Mouse (Mus musculus) adrenal gland (tissue): Measurements from ENCODE around the gene Elmo1.

Source experiments
- intact Hi-C: fragments of 180-260 bp; cut with DNase I; formaldehyde crosslinking; loops from one replicate; pipeline ENCODE4 v1.15.1; 2025

Elmo1 gene

DNA sequence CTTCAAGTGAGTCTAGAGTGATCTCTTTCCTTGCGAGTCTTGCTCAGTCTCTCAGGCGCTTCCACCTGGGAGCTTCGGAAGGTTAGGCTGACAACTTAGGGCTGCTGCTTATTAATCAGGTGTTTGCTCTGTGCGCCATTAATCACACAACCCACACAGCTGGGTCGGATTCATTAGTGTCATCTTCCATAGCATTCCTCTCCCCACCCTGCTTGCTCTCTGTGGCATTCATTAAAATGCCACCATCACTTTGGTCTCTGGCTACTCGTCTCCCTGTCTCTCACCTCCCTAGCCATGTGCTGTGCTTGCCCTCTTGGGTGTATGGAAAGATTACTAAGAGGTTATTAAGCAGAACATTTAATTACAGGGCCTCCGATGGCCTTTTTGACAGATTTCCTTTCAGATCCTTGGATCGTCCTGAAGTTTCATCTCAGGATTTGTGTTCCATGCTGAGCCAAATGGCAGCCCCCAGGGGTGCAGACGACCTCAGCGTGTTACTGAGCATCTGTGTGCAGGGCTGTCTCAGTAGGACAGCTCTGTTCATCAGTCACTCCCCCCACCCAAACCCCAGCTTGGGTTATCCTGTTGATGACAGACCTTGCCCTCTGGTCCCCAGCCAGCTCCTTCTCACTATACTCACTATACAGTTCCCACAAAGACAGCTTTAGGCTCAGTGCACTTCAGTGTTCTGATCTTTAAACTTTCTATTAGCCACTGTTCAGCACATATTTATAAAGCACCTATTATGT lies 417.2 kb downstream of the Elmo1 start:
- intact Hi-C loops, result no loop called here

- intact Hi-C loops, result no loop called here
Observed at GRCm38 (mm10) chr13:20511026-20511425, 420.6 kb downstream of the Elmo1 start.

- intact Hi-C loops, result no loop called here
Observed at GRCm38 (mm10) chr13:20512317-20513240, 422.2 kb downstream of the Elmo1 start.

- intact Hi-C loops, result no loop called here
Observed at GRCm38 (mm10) chr13:20514721-20515120, 424.3 kb downstream of the Elmo1 start.

- intact Hi-C loops, result no loop called here
Observed at GRCm38 (mm10) chr13:20516096-20516495, 425.7 kb downstream of the Elmo1 start.

- intact Hi-C loops, result no loop called here
Observed at GRCm38 (mm10) chr13:20517702-20518101, 427.3 kb downstream of the Elmo1 start.

DNA sequence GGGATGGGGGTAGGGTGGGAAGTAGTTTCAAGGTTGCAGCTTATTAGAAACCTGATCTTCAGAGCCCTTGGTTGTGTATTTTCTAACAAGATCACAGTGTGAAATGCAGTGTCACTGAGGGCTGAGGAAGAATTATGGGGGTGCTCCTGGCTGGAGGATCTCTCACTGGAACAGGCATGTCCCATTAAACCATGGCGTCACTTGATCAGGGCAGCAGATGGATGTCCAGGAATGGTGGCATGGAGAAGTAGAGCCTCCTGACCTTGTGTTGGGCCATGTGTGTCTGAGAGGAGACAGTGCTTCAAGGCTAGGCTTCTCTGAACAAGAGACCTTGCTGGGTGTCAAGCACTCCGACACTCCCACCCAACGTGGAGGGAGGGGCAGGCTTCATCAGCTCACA lies 431.1 kb downstream of the Elmo1 start:
- intact Hi-C loops, result no loop called here

DNA sequence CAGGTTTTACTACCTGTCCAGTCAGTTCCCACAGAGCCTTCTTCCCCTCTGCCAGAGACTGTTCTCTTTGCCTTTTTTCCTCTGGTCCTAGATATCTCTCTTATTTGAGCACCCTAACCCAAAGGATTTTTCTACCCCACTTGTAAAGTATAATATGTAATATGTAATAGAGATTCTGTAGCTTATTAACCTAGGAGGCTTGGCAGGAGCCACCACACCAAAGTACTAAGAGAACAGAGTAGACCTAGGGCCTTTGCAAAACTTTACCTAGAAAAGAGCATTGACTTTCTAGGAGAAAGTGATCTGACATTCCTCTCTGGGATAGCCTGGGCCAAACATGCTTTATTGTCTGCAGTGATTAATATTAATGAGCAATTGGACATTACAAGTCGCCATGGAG lies 433.3 kb downstream of the Elmo1 start:
- intact Hi-C loops, result no loop called here

GRCm38 (mm10) chr13:20525844-20526243 lies 435.4 kb downstream of the Elmo1 start:
- intact Hi-C loops, result no loop called here

DNA sequence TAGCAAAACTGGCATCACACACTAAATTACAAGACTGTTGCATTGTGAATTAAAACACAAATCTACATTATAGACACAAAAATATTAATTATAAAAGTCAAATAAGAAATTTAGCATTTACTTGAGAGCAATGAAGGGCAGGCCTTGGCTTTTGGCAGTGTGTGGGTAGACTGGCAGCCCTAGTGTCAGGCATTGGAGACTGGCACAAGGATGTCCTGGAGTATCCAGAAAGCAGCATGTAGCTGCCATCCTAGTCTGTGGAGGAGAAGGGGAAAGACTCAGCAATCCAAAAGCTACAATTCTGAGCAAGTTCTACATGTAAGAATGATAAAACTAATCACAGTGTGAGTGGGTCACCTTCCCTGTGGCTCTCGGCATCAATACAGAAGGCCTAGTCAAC lies 446.7 kb downstream of the Elmo1 start:
- intact Hi-C loops, result no loop called here

DNA sequence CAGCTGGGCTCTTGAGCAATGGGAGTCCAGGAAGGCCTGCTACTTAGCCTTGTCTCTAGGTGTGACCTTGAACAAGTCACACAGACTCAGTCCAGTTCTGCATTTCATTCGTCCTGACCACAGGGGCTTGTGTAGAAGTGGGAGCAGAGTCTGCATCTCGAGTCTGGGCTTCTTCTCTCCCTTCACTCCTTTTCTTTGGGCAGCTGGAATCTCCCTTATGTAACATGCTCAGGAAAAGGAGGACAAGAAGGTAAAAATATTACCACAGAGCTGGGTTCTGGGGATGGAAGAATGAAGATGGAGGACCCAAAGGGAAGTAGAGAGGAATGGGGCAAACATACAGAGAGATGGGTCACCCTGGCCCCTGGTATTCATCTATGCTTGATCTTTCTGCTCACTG lies 447.1 kb downstream of the Elmo1 start:
- intact Hi-C loops, result no loop called here

- intact Hi-C loops, result no loop called here
Observed at GRCm38 (mm10) chr13:20538216-20539070, 448.0 kb downstream of the Elmo1 start.

DNA sequence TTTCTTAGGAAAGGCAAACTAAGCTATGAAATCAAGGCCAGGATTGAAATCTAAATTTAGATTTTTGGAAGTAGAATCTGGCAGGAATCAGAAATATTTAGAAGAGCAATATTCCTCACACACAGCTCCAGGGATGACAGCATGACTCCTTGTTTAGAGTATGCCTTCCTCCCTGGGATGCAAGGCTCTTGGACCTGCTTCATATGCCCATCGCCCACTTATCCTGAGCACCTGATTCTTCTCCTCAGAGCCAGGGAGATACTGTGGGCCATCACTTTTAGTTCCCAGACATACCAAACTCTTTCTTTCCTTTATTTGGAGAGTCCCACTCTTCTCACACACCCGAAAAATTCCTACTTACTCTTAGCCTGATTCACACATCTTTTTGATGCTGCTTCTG lies 449.2 kb downstream of the Elmo1 start:
- intact Hi-C loops, result no loop called here

DNA sequence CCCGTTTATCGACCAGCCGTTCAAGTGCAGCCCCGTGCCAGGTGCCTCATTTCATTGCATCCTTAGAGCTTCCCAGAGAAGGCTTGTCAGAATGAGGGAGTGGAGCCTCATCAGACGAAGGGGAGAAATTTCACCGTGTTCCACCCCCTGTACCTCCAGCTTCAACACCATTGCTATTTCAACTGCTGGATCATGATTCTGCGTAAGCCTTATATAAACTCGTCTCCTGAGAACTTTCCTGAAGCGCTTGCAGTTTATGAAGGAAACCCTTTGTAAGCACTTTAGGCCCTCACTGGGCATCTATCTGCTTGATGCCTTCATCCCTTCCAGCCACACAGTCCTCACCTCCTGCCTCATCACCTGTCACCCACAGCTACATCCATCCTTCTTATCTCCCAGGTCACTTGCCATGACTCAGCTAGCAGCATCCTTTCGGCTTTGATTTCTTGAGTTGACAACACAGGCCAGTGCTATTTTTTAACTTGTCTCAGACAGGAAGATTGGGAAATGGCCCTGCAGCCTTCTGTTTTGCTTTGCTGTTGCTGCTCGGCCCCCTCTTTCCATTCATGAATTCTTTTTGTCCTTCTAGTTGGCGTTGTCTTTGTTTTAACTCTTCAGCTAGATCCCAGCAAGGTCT lies 456.3 kb downstream of the Elmo1 start:
- intact Hi-C loops, result no loop called here

DNA sequence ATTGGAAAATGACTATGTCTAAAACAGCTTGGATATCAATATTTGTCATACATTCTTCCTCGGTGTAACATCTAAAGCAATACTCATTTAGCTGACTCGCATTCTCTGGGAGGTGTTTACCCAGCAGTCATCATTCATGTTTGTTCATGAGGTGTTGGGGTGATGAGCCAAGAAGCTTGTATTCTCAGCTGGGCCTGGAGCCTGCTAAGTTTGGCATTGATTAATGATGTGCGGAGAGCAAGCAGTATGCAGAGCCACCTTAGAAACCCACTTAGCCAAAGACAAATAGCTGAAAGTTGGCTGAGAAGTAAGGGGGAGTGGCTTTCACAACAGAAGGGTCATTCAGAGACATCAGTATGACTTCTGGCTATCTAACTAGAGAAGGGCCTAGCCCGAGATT lies 459.6 kb downstream of the Elmo1 start:
- intact Hi-C loops, result no loop called here

GRCm38 (mm10) chr13:20551559-20551958 lies 461.2 kb downstream of the Elmo1 start:
- intact Hi-C loops, result no loop called here

DNA sequence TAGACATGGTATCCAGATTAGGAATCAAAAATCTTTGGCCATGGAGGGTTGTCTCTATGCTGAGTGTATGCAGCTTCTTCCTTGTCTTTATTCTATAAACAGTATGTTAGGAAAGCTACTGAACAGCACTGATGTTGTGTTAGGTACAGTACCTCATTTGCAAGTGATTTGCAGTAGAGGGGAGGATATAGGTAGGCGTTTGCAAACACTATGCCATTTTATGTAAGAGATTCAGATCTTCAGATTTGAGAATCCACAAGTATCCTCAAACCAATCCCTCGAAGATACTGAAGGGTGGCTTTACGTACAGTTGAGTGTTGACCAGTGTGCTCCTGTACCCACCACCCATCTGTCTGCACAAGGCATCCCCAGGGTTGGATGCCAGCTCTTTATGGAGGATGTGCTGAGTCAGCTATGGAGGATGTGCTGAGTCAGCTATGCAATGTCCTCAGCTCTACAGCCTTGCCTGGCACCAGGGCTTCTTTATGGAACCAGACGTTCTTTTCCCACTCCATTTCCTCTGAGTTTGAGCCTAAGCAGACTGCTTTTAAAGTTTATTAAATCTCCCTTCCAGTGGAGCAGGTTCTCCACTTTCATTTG lies 465.6 kb downstream of the Elmo1 start:
- intact Hi-C loops, result no loop called here

GRCm38 (mm10) chr13:20556739-20557138 lies 466.3 kb downstream of the Elmo1 start:
- intact Hi-C loops, result no loop called here

DNA sequence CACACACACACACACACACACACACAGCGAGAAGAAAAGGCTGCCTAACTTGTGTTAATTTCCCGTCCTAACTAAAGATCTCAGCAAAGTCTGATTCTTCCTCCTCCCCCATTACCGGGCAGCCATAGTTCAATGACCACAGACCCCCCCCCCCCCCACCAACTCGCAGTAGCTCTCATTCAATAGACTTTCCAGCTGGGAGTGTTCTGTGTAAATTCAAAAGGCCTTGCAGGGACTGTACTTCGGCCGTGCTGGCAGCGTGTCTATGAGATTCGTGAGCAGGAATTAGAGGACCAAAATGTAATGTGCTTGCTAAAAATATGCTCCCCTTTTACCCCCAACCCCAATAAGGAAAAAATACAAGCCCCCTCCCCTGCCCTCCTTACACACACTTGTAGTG lies 466.8 kb downstream of the Elmo1 start:
- intact Hi-C loops, result no loop called here

GRCm38 (mm10) chr13:20558376-20558775 lies 468.0 kb downstream of the Elmo1 start:
- intact Hi-C loops, result no loop called here

DNA sequence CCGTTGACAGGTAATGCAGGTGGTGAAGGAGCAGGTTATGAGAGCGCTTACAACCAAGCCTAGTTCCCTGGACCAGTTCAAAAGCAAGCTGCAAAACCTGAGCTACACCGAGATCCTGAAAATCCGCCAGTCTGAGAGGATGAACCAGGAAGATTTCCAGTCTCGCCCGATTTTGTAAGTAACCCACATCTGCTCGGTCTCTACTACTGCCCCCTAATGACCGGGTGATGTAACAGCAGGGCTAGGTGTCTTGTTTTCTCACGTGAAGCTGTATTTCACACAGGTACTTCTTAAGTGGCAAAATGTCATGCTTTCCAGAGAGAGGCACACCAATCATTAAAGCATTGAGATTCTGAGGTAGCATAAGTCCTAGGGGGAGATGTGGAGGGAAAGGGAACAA lies 474.0 kb downstream of the Elmo1 start:
- intact Hi-C loops, result no loop called here
